Mouse (Mus musculus): ENCODE data around the gene Dixdc1.

GRCm38 (mm10) chr9:50751323-50751722 lies 12.0 kb upstream of the Dixdc1 start, which contains the start of gene Cryab:
- TF ChIP-seq POLR2A (IDR thresholded peaks at IDR 0.05; ENCODE audit: low read depth, low read length) (no peak), CTCF (IDR thresholded peaks at IDR 0.05; ENCODE audit: borderline replicate concordance, insufficient read depth, low read length) (no peak)
